Mouse (Mus musculus): Measurements from ENCODE around the gene Zfp189. TPM values are rescaled to one million over a fixed set of nuclear protein-coding genes. Genes with fewer than 3 reads are reported as not detected.

Zfp189 gene
- total RNA-seq, 1 experiment from 2014 or later, result 10.4 TPM

Other genes starting within 250 kb of the Zfp189 start
- not detected in 2 replicates for gene Acnat2, start 113.0 kb upstream of the Zfp189 start, total RNA-seq (2017)
- 0.74 TPM in 1 of 2 replicates, not detected in the other for gene Acnat1, start 47.3 kb upstream of the Zfp189 start, total RNA-seq (2017)
- not detected in 2 replicates for gene Baat, start 14.6 kb upstream of the Zfp189 start, total RNA-seq (2017)
- gene Mrpl50, start 83 bp upstream of the Zfp189 start, total RNA-seq (2017), result 31.4 and 38.3 TPM in 2 replicates
- not detected in 2 replicates for gene Aldob, start 28.4 kb downstream of the Zfp189 start, total RNA-seq (2017)
- 1.6 and 1.9 TPM in 2 replicates for gene Tmem246, start 76.7 kb downstream of the Zfp189 start, total RNA-seq (2017)
- 164 and 171 TPM in 2 replicates for gene Rnf20, start 110.8 kb downstream of the Zfp189 start, total RNA-seq (2017)
- gene Ppp3r2, start 160.8 kb downstream of the Zfp189 start, total RNA-seq (2017), result not detected in 2 replicates